Mouse (Mus musculus): ENCODE measurements around the gene Prps1.

DNA sequence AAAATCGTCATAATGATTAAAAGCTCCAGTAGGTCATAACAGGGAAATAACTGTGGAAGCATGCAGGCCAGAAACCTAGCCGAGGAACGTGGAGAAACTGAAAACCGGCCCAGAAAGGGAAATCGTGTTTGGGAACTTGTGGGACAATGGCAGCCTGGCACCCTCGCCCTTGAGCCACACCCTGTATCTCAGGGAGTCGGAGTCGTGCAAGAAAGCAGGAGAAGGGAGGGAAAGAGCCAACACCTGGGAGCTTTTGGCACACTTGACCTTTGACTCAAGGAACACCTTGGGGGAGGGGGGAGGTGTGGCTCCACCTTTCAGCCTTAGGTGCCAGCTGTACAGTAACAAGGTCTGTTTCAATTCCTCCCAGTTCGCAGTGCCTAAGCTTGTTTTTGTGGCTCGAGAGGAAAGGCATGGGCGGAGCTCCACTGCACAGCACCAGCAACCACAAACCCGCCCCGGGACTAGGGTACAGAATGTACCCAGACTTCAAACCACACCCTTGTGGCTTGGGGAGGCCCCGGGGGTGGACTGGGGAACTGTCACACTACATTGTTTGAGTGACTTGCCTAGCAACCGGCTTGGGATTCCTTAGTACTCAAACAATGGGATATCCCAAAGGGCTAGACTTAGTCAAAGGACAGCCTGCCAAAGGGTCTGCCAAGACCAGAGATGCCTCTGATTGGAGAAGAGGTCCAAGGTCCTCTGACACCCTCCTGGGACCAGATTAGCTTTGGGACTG, 49.3 kb downstream of the Prps1 start:
- TF ChIP-seq POLR2A (IDR thresholded peaks at IDR 0.05; ENCODE audit: borderline replicate concordance, low read depth, low read length) (no peak), CTCF (IDR thresholded peaks at IDR 0.05; ENCODE audit: low read depth, low read length) (no peak)
